Mouse (Mus musculus) liver, adult 2 months (tissue): ENCODE measurements around the gene Lst1.

Experiments
- CTCF ChIP-seq: fragments of 200-500 bp; IDR thresholded peaks from 2 replicates; pipeline ENCODE4 v1.5.1; 2011; ENCODE audit warnings: low read depth, low read length, control low read depth
- POLR2A ChIP-seq: fragments of 200-500 bp; IDR thresholded peaks from 2 replicates; pipeline ENCODE4 v1.6.1; 2011; ENCODE audit warnings: low read length, control low read depth; ENCODE audit not compliant: insufficient read depth; ENCODE audit errors: extremely low read depth

- no peak for TF ChIP-seq POLR2A
- no peak for TF ChIP-seq CTCF
Observed at GRCm38 (mm10) chr17:35213071-35213470, 24.8 kb upstream of the Lst1 start.
